In genomic region chr16:17785337-17785736, GRCm38 (mm10) we compare ENCODE assay signal across 21 mouse cellular contexts. TPM values are rescaled to one million over a fixed set of nuclear protein-coding genes. Genes with fewer than 3 reads are reported as not detected.
DNase-seq lines count a peak whose midpoint lies in the region; TF ChIP-seq lines count a peak whose summit lies in the region.
"Had no signal": no experiment of that assay in that cellular context is flagged by ENCODE, and none has a peak within 500 bp of the region (broad histone marks: within the 10 kb centered on the region; RNA-seq: fewer than 3 reads in every experiment).

No protein-coding gene starts in this region.

- no peak for TF ChIP-seq POLR2A in brain, embryonic 14.5 days (IDR thresholded peaks at IDR 0.05; ENCODE audit: borderline replicate concordance, extremely low read depth, insufficient read depth, insufficient read length, poor library complexity, severe bottlenecking)

- peak; percentile 74 for TF ChIP-seq CTCF in layer of hippocampus, adult 2 months (conservative IDR thresholded peaks at IDR 0.05)
- TF ChIP-seq CTCF in brain, embryonic 14.5 days (IDR thresholded peaks at IDR 0.05; ENCODE audit: borderline replicate concordance, extremely low read depth, insufficient read depth, insufficient read length): peak; percentile 7; the same call in 1 of the 2 replicates

- no peak overlapping the region for H3K4me3 ChIP-seq in layer of hippocampus, adult 2 months
- H3K4me3 ChIP-seq: embryonic facial prominence, embryonic 15.5 days; forebrain, embryonic 13.5 days; heart, embryonic 13.5 days; limb, embryonic 12.5 days; midbrain, embryonic 15.5 days; neural tube, embryonic 13.5 days had no signal

- H3K27ac ChIP-seq in layer of hippocampus, adult 2 months: no peak overlapping the region
- H3K27ac ChIP-seq: embryonic facial prominence, embryonic 15.5 days; forebrain, embryonic 13.5 days; heart, embryonic 13.5 days; limb, embryonic 12.5 days; midbrain, embryonic 15.5 days; neural tube, embryonic 13.5 days had no signal

- DNase-seq in embryo, embryonic 10.5 days (ENCODE audit: low spot score): peak; percentile 3
- DNase-seq in embryo, embryonic 11 days: no peak
- DNase-seq in layer of hippocampus, adult 2 months (ENCODE audit: low spot score in 2 of 2): no peak
- DNase-seq in layer of hippocampus, adult 9-11 months: no peak
- peak; percentile 44 for DNase-seq in 416B (ENCODE audit: low read depth)
- no peak for DNase-seq in brain, embryonic 14.5 days (ENCODE audit: low read depth)
- no peak for DNase-seq in thymus, postnatal 10 days (ENCODE audit: low spot score in 2 of 2)
- DNase-seq in spleen, adult 18-20 months: no peak
- DNase-seq: cerebellum, adult 9-11 months; kidney, adult 11 months; kidney, postnatal 4 days; retina, postnatal 1 day; thymus, postnatal 4 days had no signal

RNA-seq across cellular contexts. Expression of gene Scarf2, which starts 11.7 kb away (rescaled TPM):
- 1 to 10 TPM; 2.5 to 2.7 TPM for total RNA-seq in layer of hippocampus, adult 2 months (2021)
- polyA plus RNA-seq in brain, embryonic 14.5 days (2012; rRNA removed): 11.8 and 15.5 TPM in 2 replicates

RNA-seq across cellular contexts. Expression of gene Klhl22, which starts 25.9 kb away (rescaled TPM):
- 100 to 1,000 TPM; 101 TPM for total RNA-seq in layer of hippocampus, adult 2 months (2021)
- polyA plus RNA-seq in brain, embryonic 14.5 days (2012; rRNA removed): 109 and 116 TPM in 2 replicates

RNA-seq across cellular contexts. Expression of gene B830017H08Rik, which starts 47.6 kb away (rescaled TPM):
- 1 to 10 TPM; 3.2 to 4.5 TPM for total RNA-seq in layer of hippocampus, adult 2 months (2021)
- 2.3 and 3.7 TPM in 2 replicates for polyA plus RNA-seq in brain, embryonic 14.5 days (2012; rRNA removed)
- total RNA-seq: gastrocnemius, adult 8-10 months had no signal
- polyA plus RNA-seq: heart, embryonic 13.5 days; lung, embryonic 16.5 days had no signal

RNA-seq across cellular contexts. Expression of gene Med15, which starts 52.6 kb away (rescaled TPM):
- total RNA-seq in layer of hippocampus, adult 2 months (2021): 10 to 100 TPM; 76.7 to 81.8 TPM
- polyA plus RNA-seq in brain, embryonic 14.5 days (2012; rRNA removed): 65.0 and 87.3 TPM in 2 replicates

RNA-seq across cellular contexts. Expression of gene Car15, which starts 52.8 kb away (rescaled TPM):
- total RNA-seq in layer of hippocampus, adult 2 months (2021): 10 to 100 TPM; 13.1 to 16.8 TPM
- 16.1 and 18.1 TPM in 2 replicates for polyA plus RNA-seq in brain, embryonic 14.5 days (2012; rRNA removed)

Comparison
In these comparisons a context has a peak if more than half of its experiments do, and no peak if none do; other contexts are left out.
1. DNase-seq: peak in embryo, embryonic 10.5 days (single experiment) and 416B (single experiment); none in embryo, embryonic 11 days (single experiment), layer of hippocampus, adult 2 months (0 of 2), layer of hippocampus, adult 9-11 months (single experiment), brain, embryonic 14.5 days (single experiment), thymus, postnatal 10 days (0 of 2) and spleen, adult 18-20 months (0 of 2).